Mouse (Mus musculus): Measurements from ENCODE around the gene Dzip1l.

DNA sequence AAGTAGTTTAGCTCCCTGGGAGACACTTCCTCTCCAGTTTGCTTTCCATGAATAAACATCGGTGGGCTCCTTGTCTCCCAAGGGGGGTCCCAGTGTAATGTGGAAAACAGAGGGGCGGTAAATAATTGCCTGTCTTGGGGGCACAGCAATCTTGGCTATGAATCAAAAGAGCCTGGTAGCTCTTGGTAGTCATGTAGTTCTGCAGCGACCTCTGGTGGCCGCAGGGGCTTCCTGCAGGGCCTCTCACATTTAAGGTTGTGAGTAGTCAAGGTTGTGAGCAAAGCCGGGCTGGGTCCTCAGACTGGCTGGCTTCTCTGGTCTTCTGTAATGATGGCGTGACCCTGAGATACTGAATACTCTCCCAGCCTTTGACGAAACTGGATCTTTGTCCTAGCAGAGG is 33.1 kb downstream of the Dzip1l start:
- TF ChIP-seq CTCF (IDR thresholded peaks at IDR 0.05; ENCODE audit: extremely low read depth, insufficient read length, insufficient replicate concordance, low read depth, low read length): peak; percentile 94; the same call in 1 of the 2 replicates
- TF ChIP-seq POLR2A (IDR thresholded peaks at IDR 0.05; ENCODE audit: low read depth, low read length): no peak
